Mouse (Mus musculus) Patski (cell line): Measurements from ENCODE around the gene Vmn1r233. TPM values are rescaled to one million over a fixed set of nuclear protein-coding genes. Genes with fewer than 3 reads are reported as not detected.

Source experiments
- ATAC-seq: fragments of 100-300 bp; one replicate; pipeline ENCODE4 v1.8.0; 2021
- CTCF ChIA-PET: fragments of 350-600 bp; sonication (Branson Sonifier 250); formaldehyde crosslinking; loops from one replicate; lab custom pipeline; 2022; ENCODE audit warnings: inconsistent platforms; lab: Charles Lee
- POLR2A ChIA-PET: fragments of 350-600 bp; sonication (Branson Sonifier 250); formaldehyde crosslinking; loops from one replicate; lab custom pipeline; 2022; ENCODE audit warnings: antibody characterized with exemption, inconsistent platforms; lab: Charles Lee
- DNase-seq: peaks from one replicate; pipeline ENCODE4 v3.0.0-alpha.2; 2011; ENCODE audit warnings: low read depth, low spot score
- H3K27me3 ChIP-seq: fragments of 371-371 bp; one replicate; pipeline ENCODE4 v1.5.1; 2021
- CTCF ChIP-seq: fragments of 100-300 bp; IDR thresholded peaks from one replicate; pipeline ENCODE4 v1.5.1; 2021
- in situ Hi-C: fragments of 300-500 bp; cut with MboI; formaldehyde crosslinking; loops from 3 replicates; pipeline ENCODE4 v1.11.1; 2018; ENCODE audit warnings: low pct_unique_long_range_greater_than_20kb, mixed read lengths
- polyA plus RNA-seq: library from polyadenylated mRNA; unstranded; gene quantifications from one replicate; pipeline ENCODE4 v1.2.3, GENCODE M21; 2021

Vmn1r233 gene
- polyA plus RNA-seq, result not detected

DNA sequence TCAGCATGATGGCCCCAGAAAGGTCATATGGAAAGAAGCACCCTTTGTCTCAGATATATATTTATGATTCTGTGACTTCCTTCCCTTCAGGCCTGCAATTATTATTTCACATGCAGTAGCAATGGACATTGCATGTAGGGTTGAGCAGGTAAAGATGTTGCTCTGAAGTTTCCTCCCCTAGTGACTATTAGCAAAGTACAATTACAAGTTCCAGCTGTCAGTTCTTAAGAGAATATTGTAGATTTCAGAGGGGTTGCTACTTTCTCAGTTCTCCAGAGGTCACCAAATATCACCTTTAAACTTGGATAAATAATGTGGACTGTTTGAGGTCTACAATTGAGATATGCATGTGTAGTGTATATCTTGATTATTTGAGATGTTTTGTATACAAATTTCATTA lies at the start of gene Vmn1r233:
Gene Vmn1r233, minus strand, starts transcription at position 101 of the 400 bp plus-strand sequence.
- CTCF ChIA-PET, result no interaction called here
- no peak for TF ChIP-seq CTCF
- no peak for DNase-seq
- in situ Hi-C loops, result no loop called here
- POLR2A ChIA-PET, result no interaction called here
- H3K27me3 ChIP-seq, result peaks cover 51% of the 10 kb centered on the region
- no peak for ATAC-seq

DNA sequence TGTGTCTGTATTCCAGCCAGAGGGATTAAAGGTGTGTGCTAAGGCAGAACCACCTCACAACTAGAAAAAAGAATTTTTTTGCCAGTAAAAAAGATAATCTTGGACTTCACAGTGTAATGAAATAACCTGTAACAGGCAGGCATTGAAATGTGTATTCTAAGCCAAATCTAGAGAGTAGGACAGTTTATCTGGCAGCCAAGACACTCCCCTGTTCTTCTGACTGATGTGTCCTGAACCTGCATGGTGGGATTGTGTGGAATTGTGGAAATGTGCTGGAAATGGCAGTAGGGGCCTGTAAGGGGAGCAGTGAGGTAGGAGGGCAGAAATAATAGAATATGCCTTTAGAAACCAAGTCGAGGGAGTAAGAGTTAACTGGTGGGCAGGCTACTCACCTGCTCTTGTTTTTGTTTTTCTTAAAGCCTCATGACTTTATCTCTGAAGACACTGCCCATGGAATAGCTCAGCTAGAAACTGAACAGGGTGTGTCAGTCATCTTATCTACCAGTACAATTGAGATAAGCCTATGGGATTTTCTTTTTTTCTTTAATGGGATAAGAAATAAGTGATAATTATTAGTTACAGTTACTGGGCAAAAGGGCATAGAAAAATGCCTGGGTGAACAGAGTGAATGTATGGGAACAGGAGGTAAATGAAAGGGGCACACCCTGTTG lies 22.3 kb upstream of the Vmn1r233 start:
- POLR2A ChIA-PET, result no interaction called here
- no peaks in the 10 kb centered on the region for H3K27me3 ChIP-seq
- DNase-seq (no peak), ATAC-seq (no peak)
- CTCF ChIA-PET, result no interaction called here
- in situ Hi-C loops, result no loop called here
- TF ChIP-seq CTCF, result no peak

DNA sequence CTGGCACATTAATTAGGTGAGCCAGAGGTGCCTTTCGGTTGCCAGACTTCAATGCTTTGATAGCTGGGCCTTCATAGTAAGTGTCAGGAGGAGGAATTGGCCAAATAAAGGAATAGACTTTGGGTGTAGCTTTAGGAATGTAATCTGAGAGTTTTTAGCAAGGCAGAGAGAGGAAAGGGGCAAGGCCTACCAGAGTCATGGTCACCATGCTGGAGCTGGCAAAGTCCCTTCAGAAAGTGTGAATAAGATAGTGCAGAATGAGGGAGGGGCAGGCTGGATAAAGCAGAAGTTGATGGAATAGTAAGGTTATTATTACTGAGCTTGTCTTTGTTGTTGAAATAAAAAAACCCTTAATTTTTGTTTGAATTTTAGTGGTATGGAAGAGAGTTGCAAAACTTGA lies 13.5 kb upstream of the Vmn1r233 start:
- TF ChIP-seq CTCF, result no peak
- in situ Hi-C loops, result loop anchor here (5.0 kb wide), 1 partner anchor 47 kb away; no protein-coding TSS in a partner anchor
- H3K27me3 ChIP-seq, result no peaks in the 10 kb centered on the region
- ATAC-seq (peak; percentile 10), DNase-seq (no peak)
- ChIA-PET CTCF (no interaction called here), POLR2A (interaction anchor here (1.3 kb wide), 1 partner anchor 65 kb away, joined by 3 read pairs; the partner anchor contains the start of gene Ppp2r1a)

DNA sequence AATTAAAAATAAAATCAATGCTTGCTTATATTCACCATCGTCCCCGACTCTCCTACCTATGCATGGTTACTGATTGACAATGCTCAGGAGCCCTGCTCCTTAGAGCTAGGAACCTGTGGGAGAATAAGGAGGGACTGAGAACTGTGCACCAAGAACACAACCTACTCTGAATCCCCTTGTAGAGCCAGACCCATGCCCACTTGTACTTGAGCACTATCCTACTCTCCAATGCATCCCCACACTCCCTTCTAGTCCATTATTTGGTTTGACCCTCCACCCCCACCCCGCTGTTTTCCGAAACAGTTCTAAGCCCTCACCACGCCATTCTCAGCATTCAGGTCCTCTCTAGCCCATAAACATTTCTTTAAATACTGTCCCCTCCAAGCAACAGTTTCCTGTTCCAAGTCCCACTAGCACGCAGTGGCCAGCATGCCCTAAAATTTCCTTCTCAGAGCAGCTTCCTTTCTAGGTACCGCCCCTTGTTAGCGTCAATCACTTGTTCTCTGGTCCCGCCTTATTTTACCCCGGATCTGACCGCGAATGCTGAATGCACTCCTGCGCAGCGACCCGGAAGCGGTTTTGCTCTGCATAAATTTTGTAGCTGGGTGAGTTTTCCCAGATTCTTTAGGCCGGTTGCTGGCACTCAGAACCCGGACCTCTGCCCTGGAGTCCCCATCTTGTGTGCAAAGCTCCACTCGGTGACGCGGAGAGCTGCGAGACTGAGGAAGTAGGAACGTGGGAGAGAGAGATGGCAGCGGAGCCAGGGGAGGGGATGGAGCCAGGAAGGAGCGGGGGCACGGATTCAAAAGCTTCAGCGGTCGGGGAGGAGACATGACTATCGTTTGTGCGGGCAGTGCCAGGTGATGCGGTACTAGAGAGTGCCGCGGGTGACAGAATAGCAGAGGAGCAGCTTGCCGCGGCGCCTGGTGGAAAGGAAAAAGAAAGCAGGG lies 12.4 kb upstream of the Vmn1r233 start, which contains the start of gene Zfp160:
Gene Zfp160, plus strand, starts transcription at position 522 of the 950 bp plus-strand sequence.
- in situ Hi-C loops, result loop anchor here (5.0 kb wide), 1 partner anchor 46 kb away; no protein-coding TSS in a partner anchor
- no peaks in the 10 kb centered on the region for H3K27me3 ChIP-seq
- DNase-seq (peak; percentile 46), ATAC-seq (peak; percentile 96)
- ChIA-PET POLR2A (interaction anchor here (1.3 kb wide), 1 partner anchor 64 kb away, joined by 3 read pairs; the partner anchor contains the start of gene Ppp2r1a), CTCF (no interaction called here)
- peak; percentile 36 for TF ChIP-seq CTCF

DNA sequence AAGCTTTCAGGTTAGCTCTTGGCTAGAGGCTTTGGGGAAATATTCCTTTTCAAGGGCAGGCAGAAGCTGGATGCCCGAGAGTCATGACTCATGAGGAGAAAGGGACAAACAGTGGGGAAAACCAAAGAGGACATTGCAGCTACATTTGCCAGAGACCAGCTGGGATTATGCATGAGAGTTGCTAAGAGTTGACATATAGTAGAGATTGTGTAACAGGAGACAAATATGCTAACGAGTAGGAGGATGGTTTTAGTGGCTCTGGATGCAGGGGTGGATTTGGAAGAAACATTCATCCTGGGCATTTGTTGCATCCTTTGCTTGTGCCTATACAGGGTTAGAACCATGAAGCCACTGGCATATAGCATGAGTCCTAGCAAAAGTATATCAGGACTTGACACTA lies 2.5 kb downstream of the Vmn1r233 start:
- TF ChIP-seq CTCF, result no peak
- DNase-seq (no peak), ATAC-seq (no peak)
- ChIA-PET CTCF (no interaction called here), POLR2A (no interaction called here)
- H3K27me3 ChIP-seq, result peaks cover 44% of the 10 kb centered on the region
- in situ Hi-C loops, result no loop called here

DNA sequence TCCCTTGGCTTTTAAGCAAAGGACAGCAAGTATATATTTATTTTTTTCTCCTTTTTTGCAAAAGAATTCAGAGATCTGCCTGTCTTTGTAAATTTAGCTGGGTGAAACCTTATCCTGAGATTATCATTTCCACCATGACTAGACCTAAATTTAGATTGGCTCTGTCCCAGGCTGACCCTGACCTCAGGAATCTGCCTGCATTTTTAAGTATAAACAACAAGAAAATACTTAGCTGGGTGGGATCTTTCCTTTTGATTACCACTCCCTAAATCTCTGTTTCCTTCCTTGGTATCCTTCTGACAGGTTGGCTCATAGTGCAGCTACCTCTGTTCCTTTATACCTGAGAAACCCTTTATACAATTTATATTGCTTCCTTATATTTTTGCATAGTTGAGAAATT lies 29.6 kb downstream of the Vmn1r233 start:
- no peak for TF ChIP-seq CTCF
- ChIA-PET CTCF (no interaction called here), POLR2A (interaction anchor here (0.9 kb wide), 1 partner anchor 10 kb away, joined by 3 read pairs; no protein-coding TSS in a partner anchor)
- DNase-seq (no peak), ATAC-seq (no peak)
- no peaks in the 10 kb centered on the region for H3K27me3 ChIP-seq
- in situ Hi-C loops, result no loop called here

DNA sequence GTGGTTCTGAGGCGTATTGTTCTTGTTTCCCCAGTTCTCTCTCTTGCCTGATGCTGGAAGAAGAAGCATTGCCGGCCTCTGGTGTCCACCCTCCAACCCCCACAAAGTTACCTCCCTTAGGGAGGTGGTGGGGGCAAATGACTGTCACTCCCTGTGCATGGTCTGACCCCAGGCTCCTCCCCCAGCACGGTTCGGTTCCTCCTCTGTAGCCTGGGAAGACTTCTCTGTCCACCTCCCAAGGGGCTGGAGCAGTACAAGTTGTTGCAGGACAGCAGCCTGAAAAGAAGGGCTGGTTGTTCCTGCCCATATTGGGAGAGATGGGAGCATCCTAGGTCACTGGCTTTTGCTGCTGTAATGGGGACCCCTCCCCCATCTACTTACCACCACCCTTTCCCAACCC lies 30.8 kb downstream of the Vmn1r233 start:
- ChIA-PET CTCF (no interaction called here), POLR2A (no interaction called here)
- in situ Hi-C loops, result no loop called here
- no peak for ATAC-seq
- no peak for TF ChIP-seq CTCF
- no peak for DNase-seq
- H3K27me3 ChIP-seq, result no peaks in the 10 kb centered on the region

DNA sequence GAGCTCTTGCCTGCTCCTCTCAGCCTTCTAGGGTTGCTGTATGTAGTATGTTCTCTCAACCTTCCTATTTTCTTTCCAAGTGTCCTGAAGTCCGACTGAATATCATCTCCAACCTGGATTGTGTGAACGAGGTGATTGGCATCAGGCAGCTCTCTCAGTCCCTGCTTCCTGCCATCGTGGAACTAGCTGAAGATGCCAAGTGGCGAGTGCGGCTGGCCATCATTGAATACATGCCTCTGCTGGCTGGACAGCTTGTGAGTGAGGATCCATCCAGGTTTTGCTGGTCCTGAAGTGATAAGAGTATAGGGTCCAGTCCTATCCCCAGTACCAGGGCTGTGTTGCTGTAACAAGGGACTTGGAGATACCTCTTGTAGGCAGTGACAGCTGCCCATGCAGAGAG lies 35.9 kb downstream of the Vmn1r233 start:
- in situ Hi-C loops, result loop anchor here (5.0 kb wide), 1 partner anchor 47 kb away; the partner anchor contains the start of gene Zfp160
- H3K27me3 ChIP-seq, result no peaks in the 10 kb centered on the region
- DNase-seq, result no peak
- no peak for ATAC-seq
- CTCF ChIA-PET, result no interaction called here
- TF ChIP-seq CTCF, result no peak
- POLR2A ChIA-PET, result no interaction called here

DNA sequence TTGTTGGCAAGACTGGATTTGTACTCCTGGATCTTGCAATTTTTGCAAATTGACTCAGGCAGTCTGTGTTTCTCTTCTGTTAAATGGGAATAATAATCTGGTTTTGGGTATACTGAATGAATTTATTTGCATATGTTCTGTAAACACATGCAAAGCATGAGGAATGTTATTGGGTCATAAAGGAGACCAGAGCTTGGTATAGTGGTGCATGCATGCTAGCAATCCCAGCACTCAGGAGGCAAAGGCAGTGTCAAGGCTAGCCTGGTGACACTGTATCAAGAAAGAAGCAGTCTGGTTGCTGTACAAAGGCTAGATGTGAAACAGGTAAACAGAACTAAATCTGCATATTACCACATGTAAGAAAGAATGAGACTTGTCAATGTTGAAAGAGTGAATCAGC lies 49.6 kb downstream of the Vmn1r233 start:
- no peak for TF ChIP-seq CTCF
- no peaks in the 10 kb centered on the region for H3K27me3 ChIP-seq
- no peak for DNase-seq
- ChIA-PET POLR2A (interaction anchor here (1.7 kb wide), 1 partner anchor 8 kb away, joined by 4 read pairs; no protein-coding TSS in a partner anchor), CTCF (no interaction called here)
- ATAC-seq, result no peak
- in situ Hi-C loops, result no loop called here

DNA sequence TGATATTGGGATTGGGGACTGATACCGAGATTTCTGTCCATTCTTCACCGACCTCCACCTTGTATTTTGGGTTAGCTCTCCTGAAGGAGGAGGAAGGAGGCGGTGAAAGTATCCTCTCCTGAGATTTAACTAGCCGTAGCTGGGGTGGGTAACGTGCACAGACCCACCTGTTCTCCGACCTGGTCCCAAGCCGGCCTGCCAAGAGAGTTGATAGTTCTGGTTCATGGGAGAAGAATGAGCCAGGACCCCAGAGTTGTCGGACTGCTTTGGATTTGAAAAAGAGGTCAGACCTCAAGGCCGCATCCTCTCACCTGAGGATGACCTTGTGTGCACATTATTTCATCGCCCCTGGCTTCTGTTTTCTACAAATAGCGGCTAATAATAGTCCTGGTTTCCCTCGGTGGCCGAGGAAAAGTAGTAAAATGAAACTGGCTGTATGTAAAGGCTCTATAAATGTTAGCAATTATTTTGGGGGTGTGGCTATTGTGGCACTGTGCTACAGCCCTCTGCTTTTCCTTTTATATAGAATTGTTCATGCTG lies 50.2 kb downstream of the Vmn1r233 start:
- in situ Hi-C loops, result no loop called here
- CTCF ChIA-PET, result no interaction called here
- no peak for DNase-seq
- no peak for ATAC-seq
- POLR2A ChIA-PET, result interaction anchor here (1.7 kb wide), 1 partner anchor 9 kb away, joined by 4 read pairs; no protein-coding TSS in a partner anchor
- H3K27me3 ChIP-seq, result no peaks in the 10 kb centered on the region
- TF ChIP-seq CTCF, result no peak
